Mouse (Mus musculus): ENCODE results near the gene Ssh2.

DNA sequence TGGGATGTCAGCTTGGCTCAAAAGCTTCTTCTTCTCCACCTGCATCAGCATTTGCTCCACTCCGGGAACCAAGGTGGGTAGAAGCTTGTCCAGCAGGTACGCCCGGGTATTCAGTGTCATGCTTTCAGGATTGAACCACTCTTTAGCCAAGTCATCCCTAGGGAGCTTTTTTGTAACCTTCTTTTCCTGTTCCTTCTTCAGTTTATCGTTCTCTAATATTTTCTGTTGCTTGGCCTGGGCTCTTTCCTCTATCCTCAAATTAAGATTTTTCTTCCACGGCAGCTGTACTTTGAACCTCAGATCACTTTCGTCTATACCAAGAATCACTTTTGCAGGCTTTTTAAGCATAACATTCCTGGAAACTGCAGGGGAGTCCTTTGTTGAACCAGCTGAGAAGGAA, 27.2 kb upstream of the Ssh2 start, which contains the start of gene Efcab5:
- TF ChIP-seq CTCF (conservative IDR thresholded peaks at IDR 0.05; ENCODE audit: low read length) (no peak), POU5F1 (IDR thresholded peaks at IDR 0.05; ENCODE audit: borderline replicate concordance, low read length) (no peak), NANOG (IDR thresholded peaks at IDR 0.05; ENCODE audit: borderline replicate concordance, low read length) (no peak)
